Mouse (Mus musculus) stomach, embryonic 15.5 days (tissue): Measurements from ENCODE around the gene Umps. TPM values are rescaled to one million over a fixed set of nuclear protein-coding genes. Genes with fewer than 3 reads are reported as not detected.

Source experiments
- polyA plus RNA-seq: library from polyadenylated mRNA; unstranded; fragments of >200 nt; fragmentation: Nextera tagmentation; extraction: Ambion mirVana; gene quantifications from 2 replicates; pipeline ENCODE4 v1.2.1, GENCODE M21; 2015

Gene Umps
- polyA plus RNA-seq, 1 experiment from 2014 or later = 56.3 TPM

Other genes starting within 250 kb of the Umps start
- gene Muc13, start 173.0 kb downstream of the Umps start, polyA plus RNA-seq = 42.0 and 60.9 TPM in 2 replicates
- gene Itgb5, start 137.4 kb downstream of the Umps start, polyA plus RNA-seq = 50.2 and 50.8 TPM in 2 replicates